Mouse (Mus musculus) adrenal gland, postnatal 4 days (tissue): ENCODE data around the gene Magi2. TPM values are rescaled to one million over a fixed set of nuclear protein-coding genes. Genes with fewer than 3 reads are reported as not detected.
"Not testable (repeated sequence)": the region's sequence is repeated elsewhere in the genome, so short reads cannot be mapped to it uniquely, and the experiment has no call there.

ENCODE experiments used
- DNase-seq, 2 experiments: peaks; one replicate each; pipeline ENCODE4 v3.0.0; 2021 to 2022; ENCODE audit warnings: low spot score in 2 of 2, mixed read lengths in 2 of 2
- total RNA-seq, 2 experiments: library from RNA; stranded (reverse); gene quantifications; 2 replicates each; pipeline ENCODE4 v1.2.3; 2021

Gene Magi2
- total RNA-seq, 2 experiments from 2014 or later: 8.4 to 14.1 TPM

DNA sequence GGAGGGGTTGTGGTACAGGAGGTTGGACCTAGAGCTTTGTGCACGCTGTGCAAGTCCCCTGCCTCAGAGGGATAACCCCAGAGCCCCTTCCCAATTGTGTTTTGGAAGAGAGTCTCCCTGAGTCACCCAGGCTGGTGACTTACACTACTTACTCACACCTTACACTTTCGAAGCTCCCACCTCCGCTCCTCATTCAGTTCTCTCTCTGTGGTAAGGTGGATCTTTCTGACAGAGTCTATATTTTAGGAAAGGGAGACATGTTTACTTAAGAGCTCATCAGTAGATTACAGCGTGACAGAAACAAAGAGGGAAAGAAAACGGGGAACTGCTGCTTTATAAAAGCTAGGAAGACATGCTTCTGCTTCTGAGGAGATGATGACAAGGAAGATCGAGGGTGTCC lies 1457.3 kb downstream of the Magi2 start:
- no peak for DNase-seq

DNA sequence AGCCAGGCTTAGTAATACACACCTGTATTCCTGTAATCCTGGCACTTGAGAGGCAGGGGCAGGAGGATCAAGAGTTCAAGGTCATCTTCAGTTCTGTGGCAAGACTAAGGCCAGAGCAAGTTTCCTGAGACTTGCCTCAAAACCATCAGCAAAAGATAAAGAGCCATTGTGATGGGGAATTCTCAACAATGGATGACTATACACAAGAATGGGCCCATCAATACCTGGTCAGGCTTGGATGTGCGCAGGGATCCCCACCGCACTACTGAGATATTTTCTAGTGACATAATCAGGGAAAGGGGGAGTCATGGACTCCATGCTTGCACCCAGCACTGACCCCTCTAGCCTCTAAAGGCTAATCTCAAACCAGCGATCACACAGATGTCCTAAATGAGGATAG lies 1465.4 kb downstream of the Magi2 start:
- DNase-seq: no peak

- no peak for DNase-seq
Measured at GRCm38 (mm10) chr5:20699116-20699515, 1472.3 kb downstream of the Magi2 start.

DNA sequence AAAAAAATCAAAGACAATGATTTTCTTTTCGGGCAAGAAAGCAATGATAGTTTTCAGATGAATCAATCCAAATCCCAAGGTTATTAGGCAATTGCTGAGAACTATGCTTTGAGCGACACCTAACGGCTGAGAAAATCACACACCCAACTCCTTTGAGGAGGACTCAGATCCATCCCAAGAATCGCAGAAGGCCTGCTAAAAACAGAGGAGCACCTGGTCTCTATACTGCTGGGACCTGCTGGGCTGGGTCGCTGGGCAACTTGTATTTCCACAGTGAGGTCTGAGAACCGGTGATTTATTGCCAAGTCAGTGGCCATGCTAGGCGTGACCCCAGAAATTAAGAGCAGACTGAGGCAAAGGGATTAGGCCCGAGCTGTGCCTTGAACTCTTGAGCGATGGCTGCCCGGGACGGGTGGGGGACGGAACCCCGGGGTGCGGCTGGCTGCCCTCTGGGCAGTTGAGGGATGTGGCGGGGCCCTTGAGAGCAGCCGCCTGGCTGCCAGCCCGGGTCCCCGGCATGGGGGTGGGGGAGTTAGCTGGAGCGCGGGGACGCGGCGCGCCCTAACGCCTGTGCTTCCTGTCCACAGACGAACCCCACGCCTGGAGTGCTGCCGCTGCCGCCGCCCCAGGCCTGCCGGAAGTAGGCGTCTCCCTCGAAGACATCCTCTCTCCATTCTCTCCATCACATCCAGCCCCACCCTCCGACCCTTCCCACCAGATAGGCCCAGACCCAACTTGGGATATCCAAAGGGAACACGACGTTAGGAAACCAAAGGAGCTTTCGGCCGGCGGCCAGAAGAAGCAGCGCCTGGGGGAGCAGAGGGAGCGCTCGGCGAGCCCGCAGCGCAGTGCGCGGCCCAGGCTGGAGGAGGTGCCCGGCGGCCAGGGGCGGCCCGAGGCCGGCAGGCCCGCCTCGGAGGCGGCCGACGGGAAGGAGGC lies 1474.9 kb downstream of the Magi2 start:
- peak; percentile 59 to 60 for DNase-seq

GRCm38 (mm10) chr5:20702480-20703303 lies 1475.9 kb downstream of the Magi2 start:
- DNase-seq: no peak

DNA sequence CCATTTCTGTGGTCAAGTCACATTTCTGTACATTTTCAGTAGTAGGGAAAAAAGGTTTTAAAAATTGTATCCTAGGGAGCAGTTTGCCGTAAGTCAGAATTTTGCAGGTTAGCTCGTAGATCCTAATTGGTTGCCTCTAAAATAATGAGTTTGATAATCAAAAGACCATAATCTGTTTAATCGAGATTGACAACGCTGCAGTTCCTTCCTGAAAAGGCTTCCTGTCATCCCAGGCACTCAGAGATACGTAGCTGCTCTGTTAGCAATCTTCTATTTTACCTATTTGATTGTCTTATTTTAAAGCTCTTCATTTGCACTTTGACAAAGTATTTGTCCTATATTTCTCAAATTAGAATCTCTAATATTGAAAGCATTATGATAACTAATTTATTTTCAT lies 1476.5 kb downstream of the Magi2 start:
- no peak for DNase-seq

DNA sequence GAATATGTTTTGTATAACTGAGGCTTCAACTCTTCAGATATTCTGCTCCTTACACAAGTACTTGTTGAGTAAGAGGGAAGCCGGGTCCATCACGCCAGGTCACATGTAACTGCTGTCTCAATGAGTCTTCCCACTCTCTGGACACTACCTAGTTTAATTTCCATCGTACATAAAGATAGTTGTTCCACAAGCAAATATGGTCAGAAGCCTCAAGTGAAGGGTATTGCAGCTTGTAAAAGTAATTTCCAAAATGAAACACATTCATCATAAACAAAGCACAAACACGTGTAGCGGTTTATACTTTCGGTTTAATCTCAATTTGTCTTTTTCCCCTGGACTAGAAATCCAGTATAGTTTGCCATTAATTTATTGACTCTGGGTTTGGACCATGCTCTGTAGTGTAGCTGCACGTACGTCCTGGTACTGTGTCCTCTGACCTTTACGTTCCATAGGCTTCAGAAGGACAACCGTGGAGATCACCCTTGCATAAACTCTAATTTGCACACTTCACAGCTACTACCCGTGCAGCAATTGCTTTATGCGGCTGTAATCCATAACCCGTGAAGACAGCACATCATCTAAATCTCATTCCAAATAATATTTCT lies 1477.2 kb downstream of the Magi2 start:
- DNase-seq: no peak

GRCm38 (mm10) chr5:20704886-20705285 lies 1478.0 kb downstream of the Magi2 start:
- DNase-seq: no peak

DNA sequence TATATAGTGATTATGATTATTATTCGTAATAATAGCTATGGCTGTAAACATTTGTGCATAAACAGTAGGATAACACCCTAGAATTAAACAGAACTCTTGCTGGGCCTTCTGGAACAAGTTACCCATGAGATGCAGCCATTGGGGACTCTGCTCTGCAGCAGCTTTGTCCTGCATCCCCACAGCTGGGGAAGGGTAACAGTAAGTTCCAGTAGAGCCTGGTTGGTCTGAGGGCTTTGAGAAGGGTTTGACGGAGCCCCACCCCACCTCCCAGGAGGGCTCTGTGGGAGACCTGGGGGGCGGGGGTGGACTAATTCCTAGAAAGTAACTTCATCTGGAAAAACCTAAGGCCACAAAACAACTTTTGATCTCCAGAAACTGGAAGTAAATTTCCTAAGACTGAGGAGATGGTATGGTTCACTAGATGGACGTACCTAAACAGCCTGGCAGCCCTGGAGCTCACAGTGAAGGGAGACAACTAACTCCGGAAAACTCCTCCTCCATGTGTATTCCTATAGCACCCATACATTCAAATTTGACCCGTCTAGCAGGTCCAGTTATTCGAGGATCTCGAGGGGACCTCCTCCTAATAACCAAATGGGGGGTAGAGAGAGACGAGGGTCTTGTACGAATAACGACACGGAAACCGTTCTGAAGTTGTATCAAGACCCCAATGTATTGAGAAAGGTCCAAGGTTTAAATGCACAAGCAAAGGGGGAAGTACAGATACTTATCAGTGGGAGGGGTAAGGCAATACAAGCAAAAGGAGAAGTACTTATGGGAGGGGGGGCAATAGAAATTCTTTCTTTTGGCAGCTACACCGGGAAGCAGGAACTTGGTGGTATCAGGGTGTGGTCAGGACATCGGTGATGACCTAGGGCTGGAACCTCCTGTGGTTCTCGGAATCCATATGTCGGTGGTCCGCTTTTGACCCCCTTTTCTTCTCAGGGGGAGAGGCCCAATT lies 1479.8 kb downstream of the Magi2 start:
- not testable (repeated sequence) for DNase-seq

DNA sequence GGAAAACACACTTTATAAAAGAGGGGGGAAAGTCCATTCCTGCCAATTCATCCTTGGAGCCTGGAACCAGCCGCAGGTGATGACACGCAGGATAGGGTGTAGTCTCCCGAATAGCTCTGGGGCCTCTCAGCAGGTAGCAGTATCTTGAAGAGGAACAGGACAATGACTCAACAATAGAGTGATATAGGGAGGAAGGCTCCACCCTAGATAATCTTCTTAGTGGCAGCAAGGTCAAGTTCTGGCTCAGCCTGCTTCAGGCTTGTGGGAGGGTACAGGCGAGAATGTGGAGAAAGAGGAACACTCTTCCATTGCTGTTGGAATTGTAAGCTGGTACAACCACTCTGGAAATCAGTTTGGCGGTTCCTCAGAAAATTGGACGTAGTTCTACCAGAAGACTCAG lies 1484.0 kb downstream of the Magi2 start:
- DNase-seq: not testable (repeated sequence)

- DNase-seq: not testable (repeated sequence)
Measured at GRCm38 (mm10) chr5:20714619-20715018, 1487.8 kb downstream of the Magi2 start.

GRCm38 (mm10) chr5:20715980-20716379 lies 1489.1 kb downstream of the Magi2 start:
- not testable (repeated sequence) for DNase-seq

GRCm38 (mm10) chr5:20720201-20720900 lies 1493.5 kb downstream of the Magi2 start:
- no peak for DNase-seq

DNA sequence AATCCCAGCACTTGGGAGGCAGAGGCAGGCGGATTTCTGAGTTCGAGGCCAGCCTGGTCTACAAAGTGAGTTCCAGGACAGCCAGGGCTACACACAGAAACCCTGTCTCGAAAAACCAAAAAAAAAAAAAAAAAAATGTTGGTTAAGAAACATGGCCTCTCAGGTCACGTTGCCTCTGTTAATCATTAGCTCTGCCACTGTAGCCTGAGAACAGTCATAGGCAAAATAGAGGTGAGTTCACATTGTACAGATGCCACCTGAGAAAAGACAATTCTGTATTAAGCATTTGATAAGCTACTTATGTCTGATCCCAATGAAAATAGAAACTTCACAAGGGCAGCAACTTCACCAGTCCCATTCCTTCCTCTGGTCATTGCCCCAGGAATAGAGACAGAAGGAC lies 1496.4 kb downstream of the Magi2 start:
- DNase-seq: not testable (repeated sequence)

DNA sequence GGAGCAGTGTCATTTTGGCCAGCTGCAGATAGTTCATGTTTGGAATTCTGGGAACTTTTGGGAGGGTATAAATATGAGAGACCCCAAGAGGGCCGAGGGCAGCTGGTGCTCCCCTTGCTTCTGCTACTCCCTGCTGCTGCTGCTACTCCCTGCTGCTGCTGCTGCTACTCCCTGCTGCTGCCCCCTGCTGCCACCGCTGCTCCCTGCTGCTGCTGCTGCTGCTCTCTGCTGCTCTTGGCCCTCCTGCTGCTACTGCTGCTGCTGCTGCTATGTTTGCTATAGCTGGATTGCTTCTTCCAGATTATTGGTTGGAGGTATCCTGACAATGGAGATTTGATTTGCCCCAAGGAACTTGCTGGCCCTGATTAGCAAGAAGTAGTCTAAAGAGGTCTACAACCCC lies 1512.0 kb downstream of the Magi2 start:
- no peak for DNase-seq

GRCm38 (mm10) chr5:20741193-20741592 lies 1514.4 kb downstream of the Magi2 start:
- DNase-seq: no peak

GRCm38 (mm10) chr5:20741936-20742335 lies 1515.1 kb downstream of the Magi2 start:
- no peak for DNase-seq

DNA sequence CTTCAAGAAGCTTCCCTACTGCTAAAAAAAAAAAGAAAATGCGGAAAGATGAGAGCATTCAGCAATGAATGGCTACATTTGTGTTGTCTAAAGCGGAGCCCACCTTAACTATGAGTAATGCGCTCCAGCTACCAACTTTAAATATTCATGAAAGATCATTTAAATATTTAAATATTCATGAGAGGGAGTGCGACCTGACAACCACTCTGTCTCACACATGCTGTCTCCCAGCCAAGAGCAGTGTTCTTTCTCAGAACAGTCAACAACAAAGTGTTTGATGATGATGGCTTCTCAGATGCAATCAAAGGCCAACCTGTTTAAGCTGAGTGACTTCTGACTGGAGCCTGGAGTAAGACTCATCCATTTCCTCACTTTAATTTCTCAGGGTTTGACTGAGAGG lies 1521.3 kb downstream of the Magi2 start:
- DNase-seq: no peak

- DNase-seq: no peak
Measured at GRCm38 (mm10) chr5:20748856-20749255, 1522.0 kb downstream of the Magi2 start.

- no peak for DNase-seq
Measured at GRCm38 (mm10) chr5:20749535-20749934, 1522.7 kb downstream of the Magi2 start.
